Mouse (Mus musculus) intestine, postnatal 0 days (tissue): ENCODE measurements at regions not wholly inside any gene's neighbourhood (a gene's known extent, or its start where the extent isn't known, plus 50 kb on each side); places are given as distances from the start of the nearest gene placed in this dataset.

Experiments
- ATAC-seq: fragments of 200-750 bp; cut with Nextera tagmentation; 2 replicates; pipeline ENCODE4 v1.8.0; 2017; ENCODE audit warnings: mild to moderate bottlenecking, moderate TSS enrichment, moderate library complexity
- H3K27ac ChIP-seq: fragments of 300-500 bp; sonication (generic); 2 replicates; pipeline ENCODE4 v1.5.1; 2014; ENCODE audit warnings: mild to moderate bottlenecking, low read depth, low read length, moderate library complexity
- H3K27me3 ChIP-seq: fragments of 300-500 bp; sonication (generic); replicated peaks from 2 replicates; pipeline ENCODE4 v1.6.1; 2014; ENCODE audit warnings: low read length, mixed read lengths; ENCODE audit not compliant: control insufficient read depth, insufficient read depth
- H3K36me3 ChIP-seq: fragments of 300-500 bp; sonication (generic); 2 replicates; pipeline ENCODE4 v1.6.1; 2014; ENCODE audit warnings: mild to moderate bottlenecking, moderate library complexity; ENCODE audit not compliant: control insufficient read depth, insufficient read depth
- H3K4me1 ChIP-seq: fragments of 300-500 bp; sonication (generic); replicated peaks from 2 replicates; pipeline ENCODE4 v1.6.1; 2014; ENCODE audit warnings: antibody characterized with exemption, low read length, mixed read lengths; ENCODE audit not compliant: control insufficient read depth, insufficient read depth
- H3K4me2 ChIP-seq: fragments of 300-500 bp; sonication (generic); replicated peaks from 2 replicates; pipeline ENCODE4 v1.6.1; 2014; ENCODE audit warnings: low read depth, mild to moderate bottlenecking, moderate library complexity
- H3K4me3 ChIP-seq: fragments of 300-500 bp; sonication (generic); 2 replicates; pipeline ENCODE4 v1.5.1; 2014; ENCODE audit warnings: low read depth, low read length
- H3K9ac ChIP-seq: fragments of 300-500 bp; sonication (generic); 2 replicates; pipeline ENCODE4 v1.6.1; 2014; ENCODE audit warnings: mild to moderate bottlenecking, low read depth, low read length
- H3K9me3 ChIP-seq: fragments of 300-500 bp; sonication (generic); 2 replicates; pipeline ENCODE4 v1.6.1; 2016; ENCODE audit warnings: mixed run types; ENCODE audit not compliant: control insufficient read depth
- CTCF ChIP-seq: sonication (generic); IDR thresholded peaks from 2 replicates; pipeline ENCODE4 v1.5.1; 2016; ENCODE audit warnings: low read depth, mild to moderate bottlenecking, control low read depth, antibody characterized with exemption, moderate library complexity
- WGBS: fragments of 180-500 bp; shearing (Covaris S2); extraction: QIAGEN DNeasy Blood & Tissue Kit; methylation state at CpG from one replicate; pipeline ENCODE4 v1.1.7; 2014; 5-methylcytosine and 5-hydroxymethylcytosine counted together

DNA sequence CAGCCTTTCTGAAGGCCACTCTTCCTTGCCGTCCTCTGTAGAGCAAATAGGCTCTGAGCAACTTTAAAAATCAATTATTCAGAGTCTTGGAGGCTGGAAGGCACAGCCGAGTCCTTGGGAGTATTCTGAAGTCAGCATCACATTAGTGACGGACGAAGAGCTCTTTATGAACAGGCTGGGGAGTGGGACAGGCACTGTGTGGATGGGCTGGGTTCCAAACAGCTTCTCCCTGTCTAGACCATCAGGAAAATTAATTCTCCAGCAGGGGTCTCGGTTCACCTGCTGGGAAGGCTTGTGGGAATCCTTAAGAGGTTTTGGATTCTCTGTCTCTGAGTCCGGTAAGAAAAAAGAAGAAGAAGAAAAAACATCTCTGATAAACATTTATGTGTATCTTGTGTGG is 110.9 kb downstream of the Gm9817 start:
- 78% methylated on average over 6 of the region's 6 CpGs for WGBS
- Histone ChIP-seq H3K9me3 (no peaks in the 10 kb centered on the region), H3K4me3 (no peak overlapping the region), H3K36me3 (no peaks in the 10 kb centered on the region), H3K4me1 (no peaks in the 10 kb centered on the region), H3K4me2 (no peak overlapping the region), H3K27me3 (no peaks in the 10 kb centered on the region), H3K27ac (no peak overlapping the region), H3K9ac (no peak overlapping the region)
- TF ChIP-seq CTCF, result no peak
- no peak for ATAC-seq

- H3K9me3 ChIP-seq, result no peaks in the 10 kb centered on the region
- no peaks in the 10 kb centered on the region for H3K4me1 ChIP-seq
- H3K9ac ChIP-seq, result no peak overlapping the region
- ATAC-seq, result no peak
- H3K4me2 ChIP-seq, result no peak overlapping the region
- H3K4me3 ChIP-seq, result no peak overlapping the region
- no peak for TF ChIP-seq CTCF
- 62% methylated on average over 4 of the region's 4 CpGs for WGBS
- no peak overlapping the region for H3K27ac ChIP-seq
- H3K27me3 ChIP-seq, result no peaks in the 10 kb centered on the region
- H3K36me3 ChIP-seq, result no peaks in the 10 kb centered on the region
Observed at GRCm38 (mm10) chr13:45190151-45190550, 111.7 kb downstream of the Gm9817 start.

- 72% methylated on average over 8 of the region's 8 CpGs for WGBS
Observed at GRCm38 (mm10) chr13:45192079-45192478, 113.6 kb downstream of the Gm9817 start.

GRCm38 (mm10) chr13:45195562-45195961 is 117.1 kb downstream of the Gm9817 start:
- no peak overlapping the region for H3K4me3 ChIP-seq
- no peak for TF ChIP-seq CTCF
- no peaks in the 10 kb centered on the region for H3K36me3 ChIP-seq
- 77% methylated on average over 2 of the region's 2 CpGs for WGBS
- H3K27me3 ChIP-seq, result no peaks in the 10 kb centered on the region
- H3K27ac ChIP-seq, result no peak overlapping the region
- no peak for ATAC-seq
- no peaks in the 10 kb centered on the region for H3K4me1 ChIP-seq
- H3K9ac ChIP-seq, result no peak overlapping the region
- H3K4me2 ChIP-seq, result no peak overlapping the region
- H3K9me3 ChIP-seq, result no peaks in the 10 kb centered on the region

More at GRCm38 (mm10) chr13:45192079-45192478, 113.6 kb downstream of the Gm9817 start:
- H3K9me3 ChIP-seq, result no peaks in the 10 kb centered on the region
- TF ChIP-seq CTCF, result no peak
- H3K27me3 ChIP-seq, result no peaks in the 10 kb centered on the region
- no peaks in the 10 kb centered on the region for H3K4me1 ChIP-seq
- no peaks in the 10 kb centered on the region for H3K36me3 ChIP-seq
- no peak overlapping the region for H3K27ac ChIP-seq
- ATAC-seq, result no peak
- H3K4me3 ChIP-seq, result no peak overlapping the region
- no peak overlapping the region for H3K4me2 ChIP-seq
- H3K9ac ChIP-seq, result no peak overlapping the region

- Histone ChIP-seq H3K9me3 (no peaks in the 10 kb centered on the region), H3K27ac (no peak overlapping the region), H3K4me2 (no peak overlapping the region), H3K4me3 (no peak overlapping the region), H3K9ac (no peak overlapping the region), H3K36me3 (no peaks in the 10 kb centered on the region), H3K27me3 (no peaks in the 10 kb centered on the region), H3K4me1 (no peaks in the 10 kb centered on the region)
- TF ChIP-seq CTCF, result no peak
- no peak for ATAC-seq
Observed at GRCm38 (mm10) chr13:45196363-45196762, 117.9 kb downstream of the Gm9817 start.

DNA sequence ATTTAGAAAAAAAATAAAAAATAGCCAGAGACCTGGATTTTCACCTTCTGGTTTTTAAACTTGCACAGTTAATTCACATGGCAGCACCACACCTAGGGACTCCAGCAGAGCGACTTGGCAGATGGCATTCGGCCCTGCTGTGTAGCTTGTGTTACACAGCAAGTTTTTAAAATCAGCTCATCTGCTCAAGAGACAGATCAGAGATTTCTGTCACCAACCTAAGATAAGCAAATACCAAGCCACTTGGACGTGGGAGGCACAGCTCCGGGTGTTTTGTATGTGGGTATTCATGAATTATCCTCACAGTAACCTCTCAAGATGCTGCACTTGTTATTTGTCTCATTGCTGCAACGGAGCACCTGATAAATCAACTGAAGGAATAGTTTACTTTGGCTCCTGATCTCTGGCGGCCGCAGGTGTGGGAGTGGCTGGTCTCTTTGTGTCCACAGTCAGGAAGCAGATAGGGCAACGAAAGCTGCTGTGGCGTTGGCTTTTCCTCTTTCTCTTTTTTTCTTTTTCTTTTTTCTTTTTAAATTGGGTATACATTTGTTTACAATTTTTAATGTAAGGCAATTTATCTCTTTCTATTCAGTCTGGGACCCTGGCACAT is 122.1 kb downstream of the Gm9817 start:
- Histone ChIP-seq H3K36me3 (no peaks in the 10 kb centered on the region), H3K4me2 (no peak overlapping the region), H3K4me3 (no peak overlapping the region), H3K9me3 (no peaks in the 10 kb centered on the region), H3K27ac (no peak overlapping the region), H3K4me1 (no peaks in the 10 kb centered on the region), H3K9ac (no peak overlapping the region), H3K27me3 (no peaks in the 10 kb centered on the region)
- no peak for ATAC-seq
- no peak for TF ChIP-seq CTCF
- WGBS, result 33% methylated on average over 9 of the region's 9 CpGs

DNA sequence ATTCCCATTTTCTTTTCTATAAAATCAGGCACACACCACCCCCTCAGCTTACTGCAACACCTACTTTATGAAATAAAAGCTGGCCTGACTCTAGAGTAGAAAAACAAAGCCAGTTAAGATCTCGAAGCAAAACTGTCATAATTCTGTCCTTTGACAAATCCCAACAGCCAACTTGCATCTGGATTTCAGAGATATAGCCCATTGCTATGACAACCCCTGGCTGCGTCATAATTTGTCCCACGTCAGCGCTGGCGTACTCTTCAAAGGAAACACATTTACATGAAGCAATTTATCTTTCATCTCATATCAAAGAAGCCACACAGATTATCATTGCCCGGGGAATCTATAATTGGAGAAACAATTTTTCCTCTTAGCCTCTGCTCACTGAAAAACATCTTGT is 126.4 kb downstream of the Gm9817 start:
- 71% methylated on average over 6 of the region's 6 CpGs for WGBS
- no peak overlapping the region for H3K9ac ChIP-seq
- H3K36me3 ChIP-seq, result no peaks in the 10 kb centered on the region
- H3K9me3 ChIP-seq, result no peaks in the 10 kb centered on the region
- H3K4me1 ChIP-seq, result no peaks in the 10 kb centered on the region
- H3K27me3 ChIP-seq, result no peaks in the 10 kb centered on the region
- no peak overlapping the region for H3K4me3 ChIP-seq
- H3K27ac ChIP-seq, result no peak overlapping the region
- ATAC-seq, result no peak
- TF ChIP-seq CTCF, result no peak
- no peak overlapping the region for H3K4me2 ChIP-seq
